Mouse (Mus musculus) granulocyte monocyte progenitor cell, adult 5-6 weeks (primary cell): ENCODE results near the gene Clcn7. TPM values are rescaled to one million over a fixed set of nuclear protein-coding genes. Genes with fewer than 3 reads are reported as not detected.

Experiments used
- ATAC-seq: replicated peaks from 2 replicates; pipeline ENCODE4 v1.8.0; 2016; ENCODE audit warnings: mild to moderate bottlenecking, moderate TSS enrichment, inconsistent platforms; ENCODE audit not compliant: poor library complexity, severe bottlenecking
- total RNA-seq, 2 experiments: library from RNA; stranded (forward) in 1 of 2; stranded (reverse) in 1 of 2; fragments of 200-712, 200-1000 nt in 1 of 2; fragments of >200 nt in 1 of 2; fragmentation: Nextera tagmentation in 1 of 2; gene quantifications; 2 replicates each; pipeline ENCODE4 v1.2.3; 2014 to 2017

Clcn7 gene
- total RNA-seq, 2 experiments from 2014 or later, result 12.1 to 12.6 TPM

DNA sequence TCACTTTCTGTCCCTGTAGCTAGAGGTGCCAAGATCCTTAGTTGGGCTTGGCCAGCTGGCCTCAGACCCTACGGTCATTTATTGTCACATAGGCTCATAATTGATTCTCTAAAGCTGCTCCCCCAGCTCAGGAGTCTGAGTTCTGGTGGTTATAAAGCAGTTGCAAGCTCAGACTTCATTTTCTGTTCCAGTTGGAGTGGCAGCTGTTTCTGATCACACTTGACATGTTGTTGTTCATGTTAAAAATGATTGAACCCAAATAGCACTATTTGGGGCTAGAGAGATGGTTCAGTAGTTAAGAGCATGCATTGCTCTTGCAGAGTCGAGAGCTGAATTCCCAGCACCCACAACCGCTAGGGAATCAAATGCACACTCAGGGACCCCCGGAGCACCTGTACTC, 76.8 kb downstream of the Clcn7 start:
- no peak for ATAC-seq

DNA sequence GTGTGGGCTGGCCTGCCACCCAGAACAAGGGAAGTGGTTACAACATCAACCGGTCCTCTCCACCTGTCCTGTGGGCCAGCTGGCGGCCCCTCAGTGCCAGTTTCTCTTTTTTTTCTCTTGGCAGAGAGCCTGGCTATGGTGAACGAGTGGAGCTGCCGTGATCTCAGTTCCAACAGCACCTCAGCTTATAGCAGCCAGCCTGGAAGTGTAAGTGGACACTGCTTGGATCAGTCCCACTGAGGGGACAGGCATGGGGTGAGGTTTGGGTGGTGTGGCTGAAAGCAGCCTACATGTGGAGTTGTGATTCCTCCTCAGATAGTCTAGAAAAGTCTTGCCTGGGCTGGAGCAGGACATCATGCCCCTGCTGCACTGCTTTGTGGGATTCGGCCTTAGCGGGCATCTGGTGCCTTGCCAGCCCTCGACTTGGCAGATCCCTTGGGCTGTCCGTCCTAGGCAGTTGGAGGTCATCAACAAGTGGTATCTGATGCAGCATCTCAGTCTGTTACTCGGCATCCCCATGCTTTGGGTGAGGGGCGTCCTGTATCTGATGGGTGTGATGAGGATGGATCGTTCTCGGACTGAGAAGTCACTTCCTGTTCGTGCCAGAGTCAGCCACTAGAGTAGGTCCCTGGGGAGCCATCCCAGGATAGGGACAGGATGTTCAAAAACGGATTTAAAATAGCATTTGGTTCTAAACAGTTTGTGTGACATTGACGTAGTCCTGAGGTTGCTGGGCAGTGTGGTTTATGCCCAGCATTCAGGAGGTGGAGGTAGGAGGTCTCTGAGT, 77.7 kb downstream of the Clcn7 start:
- peak; percentile 81 for ATAC-seq

DNA sequence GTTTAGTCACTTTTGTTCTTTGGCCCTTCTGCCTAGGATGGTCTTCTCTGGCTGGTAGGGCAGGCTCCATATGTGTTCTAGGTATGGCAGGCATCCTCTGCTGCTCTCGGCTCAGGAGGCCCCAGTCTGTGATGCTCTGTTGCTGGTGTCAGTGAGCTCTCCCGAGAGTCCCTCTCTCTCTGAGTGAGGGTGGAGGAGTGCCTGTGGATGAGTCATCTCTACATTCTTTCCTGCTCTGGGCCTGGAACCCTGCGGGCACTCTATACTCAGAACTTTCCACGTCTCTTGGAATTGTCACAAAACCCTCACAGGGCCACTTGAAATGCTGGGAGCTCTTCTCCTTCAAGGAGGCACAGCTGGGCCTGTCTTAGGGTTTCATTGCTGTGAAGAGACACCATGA, 78.5 kb downstream of the Clcn7 start:
- ATAC-seq, result no peak

Other genes with a start within 250 kb of the Clcn7 start
- 103 and 108 TPM in 2 replicates for gene Nubp2, start 247.0 kb upstream of the Clcn7 start, total RNA-seq (2014; fragmentation: Nextera tagmentation)
- 42.8 and 48.2 TPM in 2 replicates for gene Nubp2, start 247.0 kb upstream of the Clcn7 start, total RNA-seq (2017)
- gene Spsb3, start 246.7 kb upstream of the Clcn7 start, total RNA-seq (2014; fragmentation: Nextera tagmentation), result 15.7 and 29.3 TPM in 2 replicates
- gene Spsb3, start 246.7 kb upstream of the Clcn7 start, total RNA-seq (2017), result 10.4 and 15.8 TPM in 2 replicates
- gene Eme2, start 238.3 kb upstream of the Clcn7 start, total RNA-seq (2014; fragmentation: Nextera tagmentation), result 8.9 and 15.1 TPM in 2 replicates
- gene Eme2, start 238.3 kb upstream of the Clcn7 start, total RNA-seq (2017), result 12.5 and 14.9 TPM in 2 replicates
- 62.0 and 75.0 TPM in 2 replicates for gene Mrps34, start 238.3 kb upstream of the Clcn7 start, total RNA-seq (2014; fragmentation: Nextera tagmentation)
- gene Mrps34, start 238.3 kb upstream of the Clcn7 start, total RNA-seq (2017), result 36.7 and 41.9 TPM in 2 replicates
- 18.8 and 22.9 TPM in 2 replicates for gene Nme3, start 236.9 kb upstream of the Clcn7 start, total RNA-seq (2014; fragmentation: Nextera tagmentation)
- 21.2 and 27.1 TPM in 2 replicates for gene Nme3, start 236.9 kb upstream of the Clcn7 start, total RNA-seq (2017)
- 49.0 and 84.5 TPM in 2 replicates for gene Mapk8ip3, start 196.4 kb upstream of the Clcn7 start, total RNA-seq (2014; fragmentation: Nextera tagmentation)
- 18.2 and 21.0 TPM in 2 replicates for gene Mapk8ip3, start 196.4 kb upstream of the Clcn7 start, total RNA-seq (2017)
- 109 and 130 TPM in 2 replicates for gene Jpt2, start 172.7 kb upstream of the Clcn7 start, total RNA-seq (2014; fragmentation: Nextera tagmentation)
- gene Jpt2, start 172.7 kb upstream of the Clcn7 start, total RNA-seq (2017), result 104 and 114 TPM in 2 replicates
- 27.3 and 27.6 TPM in 2 replicates for gene Cramp1l, start 117.6 kb upstream of the Clcn7 start, total RNA-seq (2014; fragmentation: Nextera tagmentation)
- 7.8 and 8.2 TPM in 2 replicates for gene Cramp1l, start 117.6 kb upstream of the Clcn7 start, total RNA-seq (2017)
- 12.3 and 22.1 TPM in 2 replicates for gene Ift140, start 117.3 kb upstream of the Clcn7 start, total RNA-seq (2014; fragmentation: Nextera tagmentation)
- 15.6 and 28.8 TPM in 2 replicates for gene Ift140, start 117.3 kb upstream of the Clcn7 start, total RNA-seq (2017)
- gene Tmem204, start 49.8 kb upstream of the Clcn7 start, total RNA-seq (2014; fragmentation: Nextera tagmentation), result not detected in 2 replicates
- gene Tmem204, start 49.8 kb upstream of the Clcn7 start, total RNA-seq (2017), result not detected in 2 replicates
- 49.8 and 55.9 TPM in 2 replicates for gene Telo2, start 17.4 kb upstream of the Clcn7 start, total RNA-seq (2014; fragmentation: Nextera tagmentation)
- gene Telo2, start 17.4 kb upstream of the Clcn7 start, total RNA-seq (2017), result 21.8 and 37.3 TPM in 2 replicates
- not detected in 2 replicates for gene Ptx4, start 12.6 kb upstream of the Clcn7 start, total RNA-seq (2014; fragmentation: Nextera tagmentation)
- not detected in 2 replicates for gene Ptx4, start 12.6 kb upstream of the Clcn7 start, total RNA-seq (2017)
- gene Ccdc154, start 29.1 kb downstream of the Clcn7 start, total RNA-seq (2014; fragmentation: Nextera tagmentation), result 0.49 TPM in 1 of 2 replicates, not detected in the other
- gene Ccdc154, start 29.1 kb downstream of the Clcn7 start, total RNA-seq (2017), result 0.21 TPM in 1 of 2 replicates, not detected in the other
- gene Gm38655, start 42.1 kb downstream of the Clcn7 start, total RNA-seq (2014; fragmentation: Nextera tagmentation), result not detected in 2 replicates
- gene Gm38655, start 42.1 kb downstream of the Clcn7 start, total RNA-seq (2017), result not detected in 2 replicates
- 13.1 and 17.0 TPM in 2 replicates for gene BC003965, start 51.2 kb downstream of the Clcn7 start, total RNA-seq (2014; fragmentation: Nextera tagmentation)
- 10.0 and 10.2 TPM in 2 replicates for gene BC003965, start 51.2 kb downstream of the Clcn7 start, total RNA-seq (2017)
- gene Unkl, start 55.0 kb downstream of the Clcn7 start, total RNA-seq (2014; fragmentation: Nextera tagmentation), result 6.8 and 17.2 TPM in 2 replicates
- 5.6 and 9.9 TPM in 2 replicates for gene Unkl, start 55.0 kb downstream of the Clcn7 start, total RNA-seq (2017)
- 10.9 and 19.2 TPM in 2 replicates for gene Gnptg, start 106.7 kb downstream of the Clcn7 start, total RNA-seq (2014; fragmentation: Nextera tagmentation)
- gene Gnptg, start 106.7 kb downstream of the Clcn7 start, total RNA-seq (2017), result 23.7 and 27.8 TPM in 2 replicates
- 10.9 and 17.1 TPM in 2 replicates for gene Tsr3, start 106.8 kb downstream of the Clcn7 start, total RNA-seq (2014; fragmentation: Nextera tagmentation)
- 23.6 and 27.8 TPM in 2 replicates for gene Tsr3, start 106.8 kb downstream of the Clcn7 start, total RNA-seq (2017)
- 7.6 and 9.1 TPM in 2 replicates for gene Baiap3, start 123.0 kb downstream of the Clcn7 start, total RNA-seq (2014; fragmentation: Nextera tagmentation)
- gene Baiap3, start 123.0 kb downstream of the Clcn7 start, total RNA-seq (2017), result 3.8 and 11.9 TPM in 2 replicates
- gene Ube2i, start 141.2 kb downstream of the Clcn7 start, total RNA-seq (2014; fragmentation: Nextera tagmentation), result 356 and 387 TPM in 2 replicates
- 268 and 276 TPM in 2 replicates for gene Ube2i, start 141.2 kb downstream of the Clcn7 start, total RNA-seq (2017)
- 2.4 and 94.9 TPM in 2 replicates for gene Prss34, start 165.0 kb downstream of the Clcn7 start, total RNA-seq (2014; fragmentation: Nextera tagmentation)
- 21.6 and 23.7 TPM in 2 replicates for gene Prss34, start 165.0 kb downstream of the Clcn7 start, total RNA-seq (2017)
- not detected in 2 replicates for gene Prss28, start 175.3 kb downstream of the Clcn7 start, total RNA-seq (2014; fragmentation: Nextera tagmentation)
- not detected in 2 replicates for gene Prss28, start 175.3 kb downstream of the Clcn7 start, total RNA-seq (2017)
- not detected in 2 replicates for gene Prss29, start 185.3 kb downstream of the Clcn7 start, total RNA-seq (2014; fragmentation: Nextera tagmentation)
- not detected in 2 replicates for gene Prss29, start 185.3 kb downstream of the Clcn7 start, total RNA-seq (2017)
- not detected in 2 replicates for gene Tpsab1, start 212.2 kb downstream of the Clcn7 start, total RNA-seq (2014; fragmentation: Nextera tagmentation)
- not detected in 2 replicates for gene Tpsab1, start 212.2 kb downstream of the Clcn7 start, total RNA-seq (2017)
- not detected in 2 replicates for gene Tpsb2, start 232.9 kb downstream of the Clcn7 start, total RNA-seq (2014; fragmentation: Nextera tagmentation)
- gene Tpsb2, start 232.9 kb downstream of the Clcn7 start, total RNA-seq (2017), result not detected in 2 replicates
- not detected in 2 replicates for gene Tpsg1, start 235.9 kb downstream of the Clcn7 start, total RNA-seq (2014; fragmentation: Nextera tagmentation)
- not detected in 2 replicates for gene Tpsg1, start 235.9 kb downstream of the Clcn7 start, total RNA-seq (2017)